Mouse (Mus musculus) limb, embryonic 12.5 days (tissue): ENCODE measurements at regions not wholly inside any gene's neighbourhood (a gene's known extent, or its start where the extent isn't known, plus 50 kb on each side); places are given as distances from the start of the nearest gene placed in this dataset.

ENCODE experiments used
- ATAC-seq: fragments of 200-750 bp; cut with Nextera tagmentation; 2 replicates; pipeline ENCODE4 v1.8.0; 2017; ENCODE audit warnings: low read depth, moderate TSS enrichment; ENCODE audit not compliant: insufficient number of reproducible peaks, insufficient read depth, low FRiP score, low TSS enrichment
- H3K27ac ChIP-seq: fragments of 300-500 bp; sonication (generic); 2 replicates; pipeline ENCODE4 v1.5.1; 2016; ENCODE audit warnings: mild to moderate bottlenecking, moderate library complexity
- H3K27me3 ChIP-seq: fragments of 300-500 bp; sonication (generic); 2 replicates; pipeline ENCODE4 v1.6.1; 2016; ENCODE audit warnings: mild to moderate bottlenecking, moderate library complexity
- H3K36me3 ChIP-seq: fragments of 300-500 bp; sonication (generic); 2 replicates; pipeline ENCODE4 v1.6.1; 2016; ENCODE audit warnings: mild to moderate bottlenecking, moderate library complexity
- H3K4me1 ChIP-seq: fragments of 300-500 bp; sonication (generic); replicated peaks from 2 replicates; pipeline ENCODE4 v1.6.1; 2016
- H3K4me2 ChIP-seq: fragments of 300-500 bp; sonication (generic); 2 replicates; pipeline ENCODE4 v1.6.1; 2016; ENCODE audit warnings: mild to moderate bottlenecking, moderate library complexity
- H3K4me3 ChIP-seq: fragments of 300-500 bp; sonication (generic); replicated peaks from 2 replicates; pipeline ENCODE4 v1.5.1; 2016; ENCODE audit warnings: mild to moderate bottlenecking
- H3K9ac ChIP-seq: fragments of 300-500 bp; sonication (generic); replicated peaks from 2 replicates; pipeline ENCODE4 v1.6.1; 2016; ENCODE audit warnings: mild to moderate bottlenecking, moderate library complexity
- H3K9me3 ChIP-seq: fragments of 300-500 bp; sonication (generic); 2 replicates; pipeline ENCODE4 v1.6.1; 2016; ENCODE audit warnings: mild to moderate bottlenecking, moderate library complexity
- WGBS: fragments of 180-500 bp; shearing (Covaris S2); methylation state at CpG from one replicate; pipeline ENCODE4 v1.1.7; 2016; 5-methylcytosine and 5-hydroxymethylcytosine counted together

DNA sequence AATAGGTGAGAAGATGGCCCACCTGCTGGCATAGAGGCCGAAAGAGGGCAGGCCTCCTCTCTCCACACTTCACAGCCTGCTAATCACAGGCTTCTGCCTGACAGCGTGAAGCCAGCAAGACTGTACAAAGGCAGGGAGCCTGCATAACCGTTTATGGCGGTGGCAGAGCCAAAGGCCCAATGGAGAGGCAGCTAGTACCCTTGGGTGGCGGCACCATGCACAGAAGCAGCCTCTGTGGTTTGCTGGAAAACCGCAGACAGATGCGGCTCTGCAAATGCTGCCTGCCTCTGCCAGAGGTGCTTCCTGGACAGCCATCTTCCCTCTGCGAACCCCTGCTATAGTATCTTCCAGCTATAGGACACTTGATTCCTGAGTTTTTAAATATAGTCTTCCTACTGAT is 86.2 kb downstream of the Cpn2 start:
- no peak for ATAC-seq
- Histone ChIP-seq H3K27me3 (peaks cover 3% of the 10 kb centered on the region; the same call in 1 of the 2 replicates), H3K27ac (no peak overlapping the region), H3K9ac (no peak overlapping the region), H3K9me3 (no peaks in the 10 kb centered on the region), H3K36me3 (no peaks in the 10 kb centered on the region), H3K4me1 (peaks cover 36% of the 10 kb centered on the region), H3K4me2 (no peak overlapping the region), H3K4me3 (no peak overlapping the region)
- 63% methylated on average over 8 of the region's 8 CpGs for WGBS

DNA sequence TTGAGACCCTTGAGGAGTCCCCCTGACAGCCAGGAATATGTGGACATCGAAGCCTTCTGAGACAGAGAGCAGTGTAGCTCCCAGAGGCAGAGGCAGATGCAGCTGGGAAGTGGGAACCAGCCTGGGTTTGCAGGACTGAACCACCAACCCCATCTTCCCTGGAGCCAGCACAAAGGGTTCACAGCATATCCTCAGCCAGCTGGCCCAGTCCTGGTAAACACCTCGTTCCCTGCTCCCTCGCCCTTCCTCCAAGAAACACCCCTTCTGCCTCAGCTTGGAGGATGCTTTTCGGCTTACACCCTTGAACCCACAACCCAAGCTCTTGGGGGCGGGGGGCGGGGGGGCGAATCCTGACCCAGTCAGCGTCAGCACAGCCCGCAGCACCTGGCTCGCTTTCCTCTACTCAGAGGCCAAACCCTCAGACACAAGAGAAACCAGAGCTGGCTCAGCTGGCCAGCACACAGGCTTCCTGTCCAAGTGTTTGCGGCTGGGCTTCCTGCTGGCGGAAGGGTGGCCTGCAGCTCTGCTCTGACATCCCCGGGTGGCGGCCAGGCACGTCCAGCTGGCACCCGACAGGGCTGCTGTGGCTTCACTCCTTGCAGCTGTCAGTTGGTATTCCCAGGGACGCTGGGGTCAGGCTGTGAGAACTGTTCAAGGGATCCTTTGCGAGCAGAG is 82.6 kb downstream of the Cpn2 start:
- H3K27ac ChIP-seq: peak overlapping the region; percentile 79
- no peaks in the 10 kb centered on the region for H3K36me3 ChIP-seq
- peak overlapping the region; percentile 28; the same call in 1 of the 2 replicates for H3K9ac ChIP-seq
- H3K27me3 ChIP-seq: peaks cover 13% of the 10 kb centered on the region
- peak; percentile 54; the same call in 1 of the 2 replicates for ATAC-seq
- H3K4me3 ChIP-seq: no peak overlapping the region
- H3K4me2 ChIP-seq: peak overlapping the region; percentile 28
- peaks cover 51% of the 10 kb centered on the region for H3K4me1 ChIP-seq
- no peaks in the 10 kb centered on the region for H3K9me3 ChIP-seq
- 13% methylated on average over 18 of the region's 18 CpGs for WGBS

DNA sequence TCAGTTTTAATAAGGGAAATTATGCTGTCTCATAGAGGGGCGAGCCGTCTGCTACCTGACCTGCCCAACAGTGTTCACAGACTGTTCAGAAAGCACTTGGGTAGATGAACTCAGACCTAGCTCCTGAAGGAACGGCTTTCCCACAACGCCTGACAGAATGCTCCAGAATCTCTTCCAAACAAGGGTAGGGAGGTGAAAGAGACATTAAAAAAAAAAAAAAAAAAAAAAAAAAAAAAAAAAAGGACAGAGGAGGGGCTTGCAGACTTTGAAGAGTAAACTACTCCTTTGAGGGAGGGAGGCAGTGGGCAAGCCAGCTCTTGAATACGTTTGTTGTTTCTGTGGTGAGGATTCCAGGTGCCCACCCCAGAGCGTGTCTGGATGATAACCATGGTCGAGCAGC is 81.6 kb downstream of the Cpn2 start:
- Histone ChIP-seq H3K4me1 (peaks cover 61% of the 10 kb centered on the region), H3K36me3 (no peaks in the 10 kb centered on the region), H3K4me2 (no peak overlapping the region), H3K4me3 (no peak overlapping the region), H3K9ac (no peak overlapping the region), H3K27me3 (peaks cover 10% of the 10 kb centered on the region), H3K27ac (0 out of 2 replicates have a peak overlapping the region, but pooled peaks have one; percentile 23), H3K9me3 (no peaks in the 10 kb centered on the region)
- 47% methylated on average over 7 of the region's 7 CpGs for WGBS
- no peak for ATAC-seq

DNA sequence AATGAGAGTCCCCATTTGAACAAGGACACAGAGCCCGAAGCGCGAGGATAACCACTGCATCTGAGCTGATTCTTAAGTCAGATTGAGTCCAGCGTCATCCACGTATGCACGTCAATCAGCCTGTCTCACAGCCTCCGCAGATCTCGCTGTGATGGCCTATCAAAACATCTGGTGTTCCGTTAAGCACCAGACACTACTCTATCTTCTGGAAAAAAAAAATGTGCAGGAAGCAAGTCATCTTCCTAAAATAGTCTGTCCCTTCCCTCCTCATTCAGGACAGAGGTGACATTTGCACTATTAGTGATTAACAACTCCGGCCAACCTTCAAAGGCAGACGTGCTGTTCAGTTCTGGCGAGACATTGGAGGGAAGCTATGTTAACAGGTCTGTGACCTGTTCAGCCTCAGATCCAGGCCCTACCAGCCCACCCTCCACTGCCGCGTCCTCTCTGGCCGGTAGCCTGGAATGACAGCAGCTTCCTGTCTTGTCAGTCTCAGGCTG is 81.0 kb downstream of the Cpn2 start:
- Histone ChIP-seq H3K4me3 (no peak overlapping the region), H3K9me3 (no peaks in the 10 kb centered on the region), H3K27ac (peak overlapping the region; percentile 23; the same call in 1 of the 2 replicates), H3K36me3 (no peaks in the 10 kb centered on the region), H3K27me3 (peaks cover 15% of the 10 kb centered on the region), H3K9ac (no peak overlapping the region), H3K4me1 (peaks cover 64% of the 10 kb centered on the region), H3K4me2 (no peak overlapping the region)
- WGBS: 50% methylated on average over 15 of the region's 15 CpGs
- no peak for ATAC-seq

DNA sequence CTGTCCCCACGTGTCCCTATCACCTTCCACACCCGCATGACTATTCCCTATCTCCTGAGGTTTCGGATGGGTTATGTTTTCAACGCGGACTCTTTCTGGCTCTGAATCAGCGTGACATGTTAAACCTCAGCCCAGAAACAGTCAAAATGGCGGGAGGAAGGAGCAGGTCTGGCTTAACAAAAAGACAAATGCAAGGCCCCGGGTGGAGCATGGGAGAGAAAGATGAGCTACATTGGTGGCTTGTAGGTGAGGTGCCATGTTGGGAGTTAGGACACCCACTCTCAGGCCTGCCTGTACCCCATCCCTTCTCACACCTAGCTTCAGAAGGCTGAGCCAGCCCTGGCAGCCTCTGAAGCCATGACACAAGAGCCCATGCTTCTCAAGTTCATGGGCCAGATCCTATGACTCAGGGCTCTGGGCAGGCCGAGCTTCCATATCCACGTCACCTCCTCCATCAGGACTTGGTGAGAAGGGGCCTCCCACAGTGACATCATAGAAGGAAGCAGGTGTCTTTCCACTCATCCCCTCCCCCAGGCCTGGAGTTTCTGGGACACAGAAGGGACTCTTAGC is 80.5 kb downstream of the Cpn2 start:
- Histone ChIP-seq H3K27me3 (peaks cover 15% of the 10 kb centered on the region), H3K4me3 (no peak overlapping the region), H3K36me3 (no peaks in the 10 kb centered on the region), H3K27ac (no peak overlapping the region; the same call in 1 of the 2 replicates), H3K4me1 (peaks cover 67% of the 10 kb centered on the region), H3K9ac (no peak overlapping the region), H3K9me3 (no peaks in the 10 kb centered on the region), H3K4me2 (no peak overlapping the region)
- WGBS: 70% methylated on average over 10 of the region's 10 CpGs
- ATAC-seq: no peak

DNA sequence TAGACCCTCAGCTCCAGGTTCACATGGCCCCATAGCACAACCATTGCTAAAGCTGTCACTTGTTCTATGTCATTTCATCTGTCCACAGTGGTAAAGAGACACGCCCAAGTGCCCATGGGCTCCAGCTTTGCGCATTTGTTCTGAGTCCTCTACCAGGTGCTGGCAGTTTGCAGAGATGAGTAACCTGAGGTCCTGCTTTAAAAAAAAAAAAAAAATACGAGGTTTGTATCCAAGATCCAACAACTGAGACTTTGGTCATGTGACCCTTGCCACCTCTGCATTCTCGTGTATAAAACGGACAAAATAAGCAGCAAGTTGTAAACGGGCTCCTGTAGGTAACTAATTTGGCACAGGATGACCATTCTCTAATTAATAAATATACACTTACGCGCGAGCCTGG is 79.9 kb downstream of the Cpn2 start:
- WGBS: 34% methylated on average over 9 of the region's 9 CpGs
- Histone ChIP-seq H3K9ac (no peak overlapping the region), H3K36me3 (no peaks in the 10 kb centered on the region), H3K4me2 (peak overlapping the region; percentile 67), H3K9me3 (no peaks in the 10 kb centered on the region), H3K4me3 (no peak overlapping the region), H3K4me1 (peaks cover 67% of the 10 kb centered on the region), H3K27me3 (peaks cover 15% of the 10 kb centered on the region), H3K27ac (peak overlapping the region; percentile 59; the same call in 1 of the 2 replicates)
- ATAC-seq: no peak

DNA sequence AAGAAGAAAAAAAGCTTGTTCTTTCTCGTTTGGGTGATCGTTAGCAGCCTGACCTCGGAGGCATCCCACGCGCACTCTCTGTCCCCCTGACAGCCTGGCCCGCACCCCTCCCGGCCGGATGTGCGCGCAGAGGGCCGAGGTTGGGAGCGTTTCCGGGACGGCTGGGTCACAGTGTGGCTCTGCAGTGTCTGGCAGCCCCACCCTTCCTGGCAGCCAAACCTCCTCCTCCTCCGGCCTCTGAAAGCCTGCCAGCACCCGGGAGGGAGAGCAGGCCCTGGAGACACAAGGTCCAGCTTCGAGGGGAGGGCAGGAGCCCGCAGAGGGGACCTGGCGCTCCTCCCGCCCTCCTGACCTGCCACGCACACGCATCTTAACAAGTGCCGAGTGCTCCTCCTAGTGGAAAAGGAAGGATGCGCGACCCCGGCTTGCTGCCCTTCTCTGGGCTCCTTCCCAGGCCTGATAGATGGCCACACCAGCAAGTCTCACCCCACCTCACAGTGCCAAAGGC is 79.3 kb downstream of the Cpn2 start:
- peak overlapping the region; percentile 67 for H3K4me2 ChIP-seq
- peaks cover 15% of the 10 kb centered on the region for H3K27me3 ChIP-seq
- H3K9ac ChIP-seq: peak overlapping the region; percentile 57
- H3K9me3 ChIP-seq: no peaks in the 10 kb centered on the region
- H3K4me3 ChIP-seq: peak overlapping the region; percentile 33
- no peaks in the 10 kb centered on the region for H3K36me3 ChIP-seq
- WGBS: under 1% methylated on average over 26 of the region's 26 CpGs
- ATAC-seq: no peak
- H3K4me1 ChIP-seq: peaks cover 67% of the 10 kb centered on the region
- peak overlapping the region; percentile 59; the same call in 1 of the 2 replicates for H3K27ac ChIP-seq

DNA sequence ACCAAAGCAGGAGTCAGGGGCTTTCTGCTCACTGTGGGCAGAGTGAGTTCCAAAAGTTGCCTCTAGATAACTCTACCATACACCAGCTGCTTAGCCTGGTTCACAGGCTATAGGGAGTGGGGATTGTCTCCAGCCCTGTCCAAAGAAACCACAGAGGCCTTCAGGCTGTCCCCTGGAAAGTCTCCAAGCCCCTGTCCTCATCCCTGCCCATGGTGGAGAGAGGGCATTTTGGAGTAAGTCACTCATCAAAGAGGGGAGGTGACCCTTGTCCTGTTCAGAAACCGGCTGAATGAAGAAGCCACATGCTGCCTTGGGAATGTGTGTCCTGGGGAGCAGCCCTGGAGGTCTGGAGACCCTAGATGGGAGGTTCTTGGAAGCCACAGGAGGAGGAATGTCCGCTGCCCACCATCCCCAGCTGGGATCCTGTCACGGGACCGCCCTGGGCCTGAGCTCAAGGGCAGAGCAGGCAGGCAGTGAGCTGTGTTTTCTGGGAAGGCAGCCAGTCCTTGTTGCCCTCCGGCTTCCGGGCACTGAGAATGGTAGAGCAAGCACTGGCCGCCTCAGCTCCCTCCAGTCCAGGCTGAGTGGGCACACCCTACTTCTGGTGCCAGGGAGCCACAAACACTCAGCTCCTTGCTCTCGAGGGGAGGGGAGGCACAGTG is 78.4 kb downstream of the Cpn2 start:
- H3K4me2 ChIP-seq: no peak overlapping the region
- H3K9ac ChIP-seq: no peak overlapping the region
- no peaks in the 10 kb centered on the region for H3K9me3 ChIP-seq
- no peak overlapping the region for H3K27ac ChIP-seq
- no peak for ATAC-seq
- no peaks in the 10 kb centered on the region for H3K36me3 ChIP-seq
- H3K4me3 ChIP-seq: no peak overlapping the region
- peaks cover 76% of the 10 kb centered on the region for H3K4me1 ChIP-seq
- peaks cover 15% of the 10 kb centered on the region for H3K27me3 ChIP-seq
- WGBS: 81% methylated on average over 8 of the region's 8 CpGs

DNA sequence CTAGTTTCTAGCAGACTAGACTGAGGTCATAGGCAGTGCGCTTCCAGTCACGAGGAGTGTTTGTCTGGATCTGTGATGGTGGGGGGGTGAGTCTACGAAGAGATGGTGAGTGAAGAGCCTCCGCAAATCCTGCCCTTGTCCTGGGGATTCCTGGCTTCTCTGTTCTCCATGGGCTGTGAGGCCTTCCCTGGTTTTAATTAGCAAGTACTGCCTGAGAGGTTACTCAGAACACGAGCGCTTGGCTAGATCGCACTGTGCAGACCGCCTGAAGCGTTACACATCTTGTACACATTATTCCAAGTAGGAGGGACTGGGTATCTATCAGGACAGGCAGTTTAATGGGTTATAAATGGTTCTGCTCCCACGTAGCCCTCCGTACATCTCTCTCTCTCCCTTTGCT is 76.9 kb downstream of the Cpn2 start:
- H3K4me2 ChIP-seq: 0 out of 2 replicates have a peak overlapping the region, but pooled peaks have one; percentile 1
- WGBS: 30% methylated on average over 11 of the region's 11 CpGs

DNA sequence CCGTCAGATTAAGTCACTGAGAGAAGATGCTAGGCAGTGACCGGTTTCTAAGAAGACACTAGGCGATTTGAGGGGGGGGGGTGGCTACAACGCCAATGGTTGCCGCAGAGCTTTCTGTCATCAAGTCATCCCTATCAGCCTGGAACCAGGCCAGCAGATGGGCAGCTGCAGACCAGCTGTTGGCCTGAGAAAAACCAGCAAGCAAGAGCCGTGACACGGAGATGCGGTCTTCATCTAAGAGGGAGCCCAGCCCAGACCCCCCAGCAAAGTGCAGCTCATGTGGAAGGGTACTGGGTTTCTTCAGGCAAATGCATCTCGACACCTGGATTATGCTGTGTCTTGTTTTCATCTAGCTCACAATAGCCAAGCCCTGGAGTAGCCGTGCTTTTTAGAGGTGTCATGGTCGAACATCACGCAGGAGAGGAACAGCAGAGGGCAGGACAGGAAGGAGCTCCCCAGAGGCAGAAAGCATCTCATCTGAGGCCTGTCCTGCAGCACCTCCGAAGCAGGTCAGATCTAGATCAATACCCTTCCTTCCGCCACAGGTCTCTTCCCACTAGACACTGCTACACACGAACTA is 76.3 kb downstream of the Cpn2 start:
- H3K36me3 ChIP-seq: no peaks in the 10 kb centered on the region
- peaks cover 66% of the 10 kb centered on the region for H3K4me1 ChIP-seq
- 0 out of 2 replicates have a peak overlapping the region, but pooled peaks have one; percentile 1 for H3K4me2 ChIP-seq
- H3K9me3 ChIP-seq: no peaks in the 10 kb centered on the region
- H3K27ac ChIP-seq: peak overlapping the region; percentile 32; the same call in 1 of the 2 replicates
- ATAC-seq: no peak
- WGBS: 35% methylated on average over 15 of the region's 15 CpGs
- no peak overlapping the region for H3K4me3 ChIP-seq
- H3K9ac ChIP-seq: no peak overlapping the region
- H3K27me3 ChIP-seq: peaks cover 15% of the 10 kb centered on the region

More for the DNA sequence above, 76.9 kb downstream of the Cpn2 start:
- Histone ChIP-seq H3K36me3 (no peaks in the 10 kb centered on the region), H3K4me3 (no peak overlapping the region), H3K4me1 (peaks cover 72% of the 10 kb centered on the region), H3K27ac (peak overlapping the region; percentile 32; the same call in 1 of the 2 replicates), H3K9ac (no peak overlapping the region), H3K27me3 (peaks cover 15% of the 10 kb centered on the region), H3K9me3 (no peaks in the 10 kb centered on the region)
- ATAC-seq: no peak
